Mouse (Mus musculus) A20 (cell line): ENCODE measurements around the gene Celf2.

ENCODE experiments used
- DNase-seq: peaks from one replicate; pipeline ENCODE4 v3.0.0-alpha.2; 2011; ENCODE audit warnings: low read depth, low spot score

The Celf2 gene

GRCm38 (mm10) chr2:6872131-6872893, 637.1 kb downstream of the Celf2 start:
- peak; percentile 84 for DNase-seq

- DNase-seq = peak; percentile 26
These were observed 637.9 kb downstream of the Celf2 start for GRCm38 (mm10) chr2:6871281-6872130.

- no peak for DNase-seq
These were observed 639.2 kb downstream of the Celf2 start for GRCm38 (mm10) chr2:6869956-6870710.

GRCm38 (mm10) chr2:6867297-6867696, 642.1 kb downstream of the Celf2 start:
- no peak for DNase-seq

GRCm38 (mm10) chr2:6865785-6866184, 643.6 kb downstream of the Celf2 start:
- no peak for DNase-seq

- no peak for DNase-seq
These were observed 659.2 kb downstream of the Celf2 start for GRCm38 (mm10) chr2:6850102-6850644.

- DNase-seq = peak; percentile 35
These were observed 660.0 kb downstream of the Celf2 start for GRCm38 (mm10) chr2:6849388-6849787.

GRCm38 (mm10) chr2:6830021-6830420, 679.3 kb downstream of the Celf2 start:
- no peak for DNase-seq

GRCm38 (mm10) chr2:6827583-6827982, 681.8 kb downstream of the Celf2 start:
- no peak for DNase-seq

- no peak for DNase-seq
These were observed 686.3 kb downstream of the Celf2 start for GRCm38 (mm10) chr2:6823021-6823420.

GRCm38 (mm10) chr2:6821593-6821992, 687.8 kb downstream of the Celf2 start:
- no peak for DNase-seq

GRCm38 (mm10) chr2:6815281-6815680, 694.1 kb downstream of the Celf2 start:
- DNase-seq = no peak

- no peak for DNase-seq
These were observed 700.6 kb downstream of the Celf2 start for GRCm38 (mm10) chr2:6808736-6809135.

- DNase-seq = no peak
These were observed 712.6 kb downstream of the Celf2 start for GRCm38 (mm10) chr2:6796754-6797153.

GRCm38 (mm10) chr2:6795995-6796588, 713.3 kb downstream of the Celf2 start:
- DNase-seq = no peak

GRCm38 (mm10) chr2:6794858-6795257, 714.5 kb downstream of the Celf2 start:
- DNase-seq = no peak

- no peak for DNase-seq
These were observed 718.5 kb downstream of the Celf2 start for GRCm38 (mm10) chr2:6790876-6791275.

GRCm38 (mm10) chr2:6786494-6787144, 722.7 kb downstream of the Celf2 start:
- DNase-seq = peak; percentile 58

GRCm38 (mm10) chr2:6770214-6770613, 739.1 kb downstream of the Celf2 start:
- no peak for DNase-seq

- DNase-seq = no peak
These were observed 747.0 kb downstream of the Celf2 start for GRCm38 (mm10) chr2:6762381-6762780.

GRCm38 (mm10) chr2:6743173-6743572, 766.2 kb downstream of the Celf2 start:
- DNase-seq = peak; percentile 40
